Mouse (Mus musculus) lung, adult 2 months (tissue): ENCODE data around the gene Epha7.

ENCODE experiments used
- CTCF ChIP-seq: fragments of 200-500 bp; IDR thresholded peaks from 2 replicates; pipeline ENCODE4 v1.5.1; 2011; ENCODE audit warnings: mild to moderate bottlenecking, low read length, control low read depth; ENCODE audit not compliant: insufficient read depth
- POLR2A ChIP-seq: fragments of 200-500 bp; IDR thresholded peaks from 2 replicates; pipeline ENCODE4 v1.6.1; 2011; ENCODE audit warnings: low read depth, mild to moderate bottlenecking, control low read depth, low read length, borderline replicate concordance; ENCODE audit errors: extremely low read depth

DNA sequence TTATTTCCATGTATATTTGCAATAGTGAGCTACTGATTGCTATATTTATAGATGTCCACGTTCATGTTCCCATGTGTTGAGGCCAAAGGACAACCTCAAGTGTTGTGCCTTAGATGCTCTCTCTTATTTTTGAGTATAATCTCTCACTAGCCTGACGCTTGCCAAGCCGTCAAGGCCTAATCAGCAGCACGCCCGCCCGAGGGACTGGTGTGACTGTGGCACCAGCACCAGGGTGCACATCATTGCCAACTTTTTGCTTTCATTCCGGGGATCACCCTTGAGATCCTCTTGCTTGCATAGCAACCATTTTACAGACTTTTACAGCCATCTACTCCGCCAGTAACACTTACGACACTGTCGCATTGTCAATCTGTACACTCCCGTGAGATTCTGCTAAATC, 86.9 kb downstream of the Epha7 start:
- no peak for TF ChIP-seq CTCF
- TF ChIP-seq POLR2A, result no peak
